Comparison of ENCODE assay signal across 15 mouse cellular contexts in genomic region chr11:120222425-120223104, GRCm38 (mm10). TPM values are rescaled to one million over a fixed set of nuclear protein-coding genes. Genes with fewer than 3 reads are reported as not detected.
A peak's percentile ranks its signal among the peaks of the same experiment; 100 is the strongest.
DNase-seq lines count a peak whose midpoint lies in the region; ATAC-seq and TF ChIP-seq lines count a peak whose summit lies in the region.
"Had no signal": no experiment of that assay in that cellular context is flagged by ENCODE, and none has a peak within 500 bp of the region (broad histone marks: within the 10 kb centered on the region; RNA-seq: fewer than 3 reads in every experiment).

No protein-coding gene starts in this region.

- no peak for DNase-seq in hindbrain, embryonic 11.5 days (ENCODE audit: low spot score)
- DNase-seq in liver, adult 2 months (ENCODE audit: extremely low read depth, low read depth, low spot score), result peak; percentile 77
- no peak for DNase-seq in liver
- peak; percentile 11 for DNase-seq in liver, postnatal 0 days
- no peak for DNase-seq in lung, postnatal 10 days
- DNase-seq in ovary, postnatal 36 days (ENCODE audit: low spot score), result no peak
- DNase-seq: adrenal gland, postnatal 25 days; cerebellum, postnatal 10 days; gastrocnemius, postnatal 36 days; thymus, postnatal 4 days had no signal

- no peaks in the 10 kb centered on the region for H3K9me3 ChIP-seq in hindbrain, embryonic 12.5 days (replicated peaks)
- no peaks in the 10 kb centered on the region for H3K9me3 ChIP-seq in hindbrain, embryonic 11.5 days (ENCODE audit: control insufficient read depth, low read length)
- no peaks in the 10 kb centered on the region for H3K9me3 ChIP-seq in intestine, embryonic 15.5 days
- H3K9me3 ChIP-seq in liver, postnatal 0 days (ENCODE audit: low read length), result no peaks in the 10 kb centered on the region
- H3K9me3 ChIP-seq: heart, embryonic 15.5 days; megakaryocyte, embryonic 14.5 days had no signal

- no peak overlapping the region for H3K4me2 ChIP-seq in hindbrain, embryonic 12.5 days (replicated peaks)
- H3K4me2 ChIP-seq in hindbrain, embryonic 11.5 days (replicated peaks; ENCODE audit: low read depth, low read length), result no peak overlapping the region
- H3K4me2 ChIP-seq in intestine, embryonic 15.5 days (replicated peaks), result peak overlapping the region; percentile 20; the same call in 1 of the 2 replicates
- H3K4me2 ChIP-seq in liver, postnatal 0 days (ENCODE audit: low read depth, low read length), result no peak overlapping the region
- H3K4me2 ChIP-seq: heart, embryonic 15.5 days had no signal

- no peaks in the 10 kb centered on the region for H3K36me3 ChIP-seq in hindbrain, embryonic 12.5 days
- no peaks in the 10 kb centered on the region for H3K36me3 ChIP-seq in hindbrain, embryonic 11.5 days (ENCODE audit: control insufficient read depth, insufficient read depth, low read length)
- H3K36me3 ChIP-seq in liver, adult 2 months (ENCODE audit: control insufficient read depth, insufficient read depth, low read length), result no peaks in the 10 kb centered on the region
- H3K36me3 ChIP-seq in intestine, embryonic 15.5 days, result no peaks in the 10 kb centered on the region
- no peaks in the 10 kb centered on the region for H3K36me3 ChIP-seq in liver, postnatal 0 days (replicated peaks; ENCODE audit: insufficient read depth, low read length)
- H3K36me3 ChIP-seq: heart, embryonic 15.5 days had no signal

- no peak for ATAC-seq in hindbrain, embryonic 12.5 days (ENCODE audit: low FRiP score)
- ATAC-seq in hindbrain, embryonic 11.5 days (ENCODE audit: low FRiP score), result no peak
- no peak; the same call in 1 of the 2 replicates for ATAC-seq in intestine, embryonic 15.5 days
- no peak for ATAC-seq in liver, postnatal 0 days

- H3K9ac ChIP-seq in hindbrain, embryonic 12.5 days, result no peak overlapping the region
- H3K9ac ChIP-seq in hindbrain, embryonic 11.5 days (ENCODE audit: low read depth, low read length), result no peak overlapping the region
- H3K9ac ChIP-seq in liver, adult 2 months (ENCODE audit: low read depth, low read length), result no peak overlapping the region
- no peak overlapping the region for H3K9ac ChIP-seq in intestine, embryonic 15.5 days
- no peak overlapping the region for H3K9ac ChIP-seq in liver, postnatal 0 days (replicated peaks)
- H3K9ac ChIP-seq: heart, embryonic 15.5 days had no signal

- no peaks in the 10 kb centered on the region for H3K27me3 ChIP-seq in hindbrain, embryonic 12.5 days
- no peaks in the 10 kb centered on the region for H3K27me3 ChIP-seq in hindbrain, embryonic 11.5 days (ENCODE audit: control insufficient read depth, insufficient read depth, low read length)
- H3K27me3 ChIP-seq in liver, adult 2 months (ENCODE audit: control insufficient read depth, insufficient read depth, low read length), result no peaks in the 10 kb centered on the region
- H3K27me3 ChIP-seq in intestine, embryonic 15.5 days (replicated peaks), result no peaks in the 10 kb centered on the region
- H3K27me3 ChIP-seq in liver, postnatal 0 days (ENCODE audit: insufficient read depth, low read length), result peaks cover 21% of the 10 kb centered on the region
- H3K27me3 ChIP-seq: heart, embryonic 15.5 days had no signal

- peak overlapping the region; percentile 99; the same call in 1 of the 2 replicates for H3K27ac ChIP-seq in hindbrain, embryonic 12.5 days
- H3K27ac ChIP-seq in hindbrain, embryonic 11.5 days (ENCODE audit: low read depth, low read length), result no peak overlapping the region
- H3K27ac ChIP-seq in liver, adult 2 months (replicated peaks; ENCODE audit: insufficient read depth, low read depth, low read length), result no peak overlapping the region
- H3K27ac ChIP-seq in intestine, embryonic 15.5 days, result 0 out of 2 replicates have a peak overlapping the region, but pooled peaks have one; percentile 15
- no peak overlapping the region for H3K27ac ChIP-seq in liver, postnatal 0 days (ENCODE audit: low read depth)

- 81% methylated on average over 6 of the region's 6 CpGs for WGBS in hindbrain, embryonic 12.5 days
- 83% methylated on average over 6 of the region's 6 CpGs for WGBS in hindbrain, embryonic 11.5 days
- 52% methylated on average over 6 of the region's 6 CpGs for WGBS in liver, adult 2 months
- WGBS in intestine, embryonic 15.5 days, result 72% methylated on average over 6 of the region's 6 CpGs
- WGBS in liver, postnatal 0 days (ENCODE audit: insufficient replicate concordance), result 62% methylated on average over 6 of the region's 6 CpGs

- no peak overlapping the region for H3K4me3 ChIP-seq in hindbrain, embryonic 12.5 days
- no peak overlapping the region for H3K4me3 ChIP-seq in hindbrain, embryonic 11.5 days (ENCODE audit: low read depth, low read length)
- no peak overlapping the region for H3K4me3 ChIP-seq in liver, adult 2 months (ENCODE audit: insufficient read depth, low read depth, low read length)
- no peak overlapping the region for H3K4me3 ChIP-seq in intestine, embryonic 15.5 days (replicated peaks)
- no peak overlapping the region for H3K4me3 ChIP-seq in liver, postnatal 0 days (ENCODE audit: low read depth, low read length)
- H3K4me3 ChIP-seq: erythroblast, embryonic 14.5 days; heart, embryonic 15.5 days; megakaryocyte, embryonic 14.5 days had no signal

- TF ChIP-seq EP300 in liver, postnatal 0 days (IDR thresholded peaks at IDR 0.05; ENCODE audit: low read depth), result no peak

- no peak for TF ChIP-seq POLR2A in liver, adult 2 months (IDR thresholded peaks at IDR 0.05; ENCODE audit: extremely low read depth, insufficient read depth, low read length)

- TF ChIP-seq CTCF in liver, adult 2 months (IDR thresholded peaks at IDR 0.05; ENCODE audit: low read depth, low read length), result no peak
- TF ChIP-seq CTCF in liver, postnatal 0 days (IDR thresholded peaks at IDR 0.05; ENCODE audit: low read depth), result no peak

- peaks cover 72% of the 10 kb centered on the region for H3K4me1 ChIP-seq in hindbrain, embryonic 12.5 days
- peaks cover 43% of the 10 kb centered on the region for H3K4me1 ChIP-seq in hindbrain, embryonic 11.5 days (replicated peaks; ENCODE audit: control insufficient read depth, insufficient read depth, low read length)
- H3K4me1 ChIP-seq in liver, adult 2 months (ENCODE audit: control insufficient read depth, insufficient read depth, low read length), result peaks cover 21% of the 10 kb centered on the region
- H3K4me1 ChIP-seq in intestine, embryonic 15.5 days (replicated peaks), result peaks cover 69% of the 10 kb centered on the region
- peaks cover 44% of the 10 kb centered on the region for H3K4me1 ChIP-seq in liver, postnatal 0 days (ENCODE audit: insufficient read depth)

- no peaks in the 10 kb centered on the region for H3K79me2 ChIP-seq in liver, adult 2 months (ENCODE audit: control insufficient read depth, insufficient read depth, low read length)

RNA-seq across cellular contexts. Expression of gene Bahcc1, which starts 10.2 kb away (rescaled TPM):
- polyA plus RNA-seq in hindbrain, embryonic 12.5 days (2016; fragmentation: Nextera tagmentation; extraction: Ambion mirVana), result 21.9 and 23.8 TPM in 2 replicates
- 18.1 and 23.1 TPM in 2 replicates for polyA plus RNA-seq in hindbrain, embryonic 11.5 days (2014; fragmentation: Nextera tagmentation; extraction: Ambion mirVana)
- total RNA-seq in liver, adult 2 months (2014; rRNA removed), result 1.2 and 1.5 TPM in 2 replicates
- polyA plus RNA-seq in liver, adult 2 months (2012; rRNA removed), result 3.4 and 3.5 TPM in 2 replicates
- polyA plus RNA-seq in intestine, embryonic 15.5 days (2015; fragmentation: Nextera tagmentation; extraction: Ambion mirVana), result 5.8 and 7.1 TPM in 2 replicates
- 1.1 and 1.2 TPM in 2 replicates for polyA plus RNA-seq in liver, postnatal 0 days (2015; fragmentation: Nextera tagmentation; extraction: Ambion mirVana)

Comparison
In these comparisons a context has a peak if more than half of its experiments do, and no peak if none do; other contexts are left out.
1. H3K27ac ChIP-seq: peak in hindbrain, embryonic 12.5 days (single experiment) and intestine, embryonic 15.5 days (single experiment); none in hindbrain, embryonic 11.5 days (single experiment), liver, adult 2 months (single experiment) and liver, postnatal 0 days (single experiment).
2. DNase-seq: peak in liver, adult 2 months (single experiment) and liver, postnatal 0 days (single experiment); none in hindbrain, embryonic 11.5 days (single experiment), liver (single experiment), lung, postnatal 10 days (single experiment) and ovary, postnatal 36 days (single experiment).